Mouse (Mus musculus) embryonic facial prominence, embryonic 15.5 days (tissue): ENCODE results near the gene Rrm2. TPM values are rescaled to one million over a fixed set of nuclear protein-coding genes. Genes with fewer than 3 reads are reported as not detected.
"Not testable (repeated sequence)": the region's sequence is repeated elsewhere in the genome, so short reads cannot be mapped to it uniquely, and the experiment has no call there.

Source experiments
- ATAC-seq: fragments of 200-750 bp; cut with Nextera tagmentation; 2 replicates; pipeline ENCODE4 v1.8.0; 2017; ENCODE audit warnings: low read depth, moderate TSS enrichment; ENCODE audit not compliant: insufficient number of reproducible peaks, low FRiP score, low TSS enrichment
- H3K27ac ChIP-seq: fragments of 300-500 bp; sonication (generic); replicated peaks from 2 replicates; pipeline ENCODE4 v1.5.1; 2015; ENCODE audit warnings: mild to moderate bottlenecking, inconsistent platforms
- H3K27me3 ChIP-seq: fragments of 300-500 bp; sonication (generic); 2 replicates; pipeline ENCODE4 v1.6.1; 2015; ENCODE audit warnings: inconsistent platforms
- H3K36me3 ChIP-seq: fragments of 300-500 bp; sonication (generic); 2 replicates; pipeline ENCODE4 v1.6.1; 2015; ENCODE audit warnings: mild to moderate bottlenecking, inconsistent platforms
- H3K4me1 ChIP-seq: fragments of 300-500 bp; sonication (generic); 2 replicates; pipeline ENCODE4 v1.6.1; 2015; ENCODE audit warnings: inconsistent platforms
- H3K4me2 ChIP-seq: fragments of 300-500 bp; sonication (generic); replicated peaks from 2 replicates; pipeline ENCODE4 v1.6.1; 2015; ENCODE audit warnings: mild to moderate bottlenecking, inconsistent platforms
- H3K4me3 ChIP-seq: fragments of 300-500 bp; sonication (generic); replicated peaks from 2 replicates; pipeline ENCODE4 v1.5.1; 2015; ENCODE audit warnings: mild to moderate bottlenecking, inconsistent platforms
- H3K9ac ChIP-seq: fragments of 300-500 bp; sonication (generic); 2 replicates; pipeline ENCODE4 v1.6.1; 2015; ENCODE audit warnings: inconsistent platforms
- H3K9me3 ChIP-seq: fragments of 300-500 bp; sonication (generic); replicated peaks from 2 replicates; pipeline ENCODE4 v1.6.1; 2016; ENCODE audit warnings: inconsistent platforms
- WGBS: fragments of 180-500 bp; shearing (Covaris S2); methylation state at CpG from one replicate; pipeline ENCODE4 v1.1.7; 2015; 5-methylcytosine and 5-hydroxymethylcytosine counted together
- polyA plus RNA-seq: library from polyadenylated mRNA; unstranded; fragments of >200 nt; fragmentation: Nextera tagmentation; extraction: Ambion mirVana; gene quantifications from 2 replicates; pipeline ENCODE4 v1.2.1, GENCODE M21; 2015

Rrm2 gene
- polyA plus RNA-seq, 1 experiment from 2014 or later = 158 TPM

- Histone ChIP-seq H3K9me3 (no peaks in the 10 kb centered on the region), H3K27ac (peak overlapping the region; percentile 79), H3K36me3 (no peaks in the 10 kb centered on the region), H3K4me3 (no peak overlapping the region), H3K9ac (no peak overlapping the region), H3K4me2 (no peak overlapping the region), H3K27me3 (no peaks in the 10 kb centered on the region), H3K4me1 (peaks cover 14% of the 10 kb centered on the region)
- 30% methylated on average over 2 of the region's 2 CpGs for WGBS
- no peak for ATAC-seq
Observed at GRCm38 (mm10) chr12:24723434-24723833, 15.4 kb downstream of the Rrm2 start.

DNA sequence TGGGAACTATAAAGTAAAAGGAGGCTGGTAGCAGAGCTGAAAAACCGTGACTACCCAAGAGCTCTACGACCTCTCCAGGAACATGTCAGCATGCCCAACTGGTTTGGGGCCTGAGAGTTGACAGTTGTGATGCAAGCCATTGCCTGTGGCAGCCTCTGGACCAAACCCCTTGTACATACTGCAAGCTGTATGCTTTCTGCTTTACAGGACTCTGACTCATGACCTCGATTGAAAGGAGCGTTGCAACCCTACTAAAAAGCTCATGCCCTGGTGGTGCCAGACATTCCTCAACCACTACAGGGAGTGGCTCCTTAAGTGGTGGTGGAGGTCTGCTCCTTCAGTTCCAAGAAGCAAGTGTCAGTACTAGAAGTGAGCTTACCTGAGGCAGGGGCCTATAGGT lies 15.8 kb downstream of the Rrm2 start:
- H3K9me3 ChIP-seq = no peaks in the 10 kb centered on the region
- WGBS = 29% methylated on average over 4 of the region's 4 CpGs
- H3K27me3 ChIP-seq = no peaks in the 10 kb centered on the region
- no peaks in the 10 kb centered on the region for H3K36me3 ChIP-seq
- no peak overlapping the region for H3K9ac ChIP-seq
- no peak overlapping the region for H3K4me3 ChIP-seq
- peak overlapping the region; percentile 79 for H3K27ac ChIP-seq
- no peak overlapping the region for H3K4me2 ChIP-seq
- no peak for ATAC-seq
- peaks cover 14% of the 10 kb centered on the region for H3K4me1 ChIP-seq

GRCm38 (mm10) chr12:24724369-24724768 lies 16.3 kb downstream of the Rrm2 start:
- WGBS = 8% methylated on average over 2 of the region's 2 CpGs
- Histone ChIP-seq H3K27me3 (no peaks in the 10 kb centered on the region), H3K4me3 (no peak overlapping the region), H3K9ac (no peak overlapping the region), H3K4me2 (peak overlapping the region; percentile 21; the same call in 1 of the 2 replicates), H3K27ac (peak overlapping the region; percentile 79), H3K4me1 (peaks cover 14% of the 10 kb centered on the region), H3K9me3 (no peaks in the 10 kb centered on the region), H3K36me3 (no peaks in the 10 kb centered on the region)
- peak; percentile 79 for ATAC-seq

DNA sequence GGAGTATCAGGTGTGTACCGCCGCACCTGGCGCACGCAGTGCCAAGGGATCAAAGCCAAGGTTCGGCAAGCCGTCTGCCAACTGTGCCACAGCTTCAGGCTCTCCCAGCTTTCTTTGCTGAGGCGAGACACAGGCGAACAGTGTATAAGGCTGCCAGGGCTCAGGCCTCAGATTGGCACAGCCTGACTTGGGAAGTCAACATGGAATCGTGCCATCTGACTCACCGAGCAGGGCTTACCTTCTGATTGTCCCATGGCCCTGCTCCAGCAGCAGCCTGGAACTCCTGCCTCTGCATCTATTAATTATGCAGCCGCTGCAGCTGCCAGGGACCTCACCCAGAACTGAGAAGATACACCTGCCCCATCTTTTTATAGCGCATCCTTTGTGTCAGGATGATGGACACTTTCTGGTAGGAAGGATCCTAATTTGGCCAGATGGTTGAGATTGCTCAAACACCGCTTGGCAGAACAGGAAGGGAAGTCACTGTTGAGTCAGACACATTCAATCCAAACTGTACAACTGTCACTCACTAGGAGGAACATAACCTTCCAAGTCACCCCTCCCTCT lies 26.9 kb downstream of the Rrm2 start:
- Histone ChIP-seq H3K9ac (no peak overlapping the region), H3K27ac (no peak overlapping the region; the same call in 1 of the 2 replicates), H3K27me3 (no peaks in the 10 kb centered on the region), H3K36me3 (no peaks in the 10 kb centered on the region), H3K4me3 (no peak overlapping the region), H3K9me3 (no peaks in the 10 kb centered on the region), H3K4me2 (no peak overlapping the region), H3K4me1 (0 out of 2 replicates have a peak, but pooled peaks cover 5% of the 10 kb centered on the region)
- 67% methylated on average over 13 of the region's 13 CpGs for WGBS
- ATAC-seq = peak; percentile 62; the same call in 1 of the 2 replicates

DNA sequence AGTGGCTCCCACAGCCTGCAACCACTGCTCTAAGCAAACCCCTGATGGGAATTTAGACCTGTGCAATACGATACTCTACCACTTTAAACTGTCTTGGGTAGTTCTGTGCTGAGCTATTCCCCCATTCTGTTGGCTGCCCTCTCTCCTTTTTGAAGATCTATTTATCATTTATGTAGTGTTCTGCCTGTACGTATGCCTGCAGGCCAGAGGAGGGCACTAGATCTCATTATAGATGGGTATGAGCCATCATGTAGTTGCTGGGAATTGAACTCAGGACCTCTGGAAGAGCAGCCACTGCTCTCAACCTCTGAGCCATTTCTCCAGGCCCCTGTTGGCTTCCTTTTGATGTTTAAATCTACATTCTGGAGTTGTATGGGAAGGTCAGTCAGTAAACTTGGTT lies 28.9 kb downstream of the Rrm2 start:
- H3K27me3 ChIP-seq = no peaks in the 10 kb centered on the region
- H3K36me3 ChIP-seq = no peaks in the 10 kb centered on the region
- no peaks in the 10 kb centered on the region for H3K9me3 ChIP-seq
- H3K9ac ChIP-seq = no peak overlapping the region
- H3K27ac ChIP-seq = no peak overlapping the region
- WGBS = 53% methylated on average over 2 of the region's 2 CpGs
- 0 out of 2 replicates have a peak, but pooled peaks cover 5% of the 10 kb centered on the region for H3K4me1 ChIP-seq
- no peak for ATAC-seq
- H3K4me2 ChIP-seq = no peak overlapping the region
- no peak overlapping the region for H3K4me3 ChIP-seq

- Histone ChIP-seq H3K4me2 (no peak overlapping the region), H3K27me3 (no peaks in the 10 kb centered on the region), H3K4me3 (no peak overlapping the region), H3K4me1 (0 out of 2 replicates have a peak, but pooled peaks cover under 1% of the 10 kb centered on the region), H3K36me3 (no peaks in the 10 kb centered on the region), H3K27ac (no peak overlapping the region), H3K9ac (no peak overlapping the region), H3K9me3 (no peaks in the 10 kb centered on the region)
- WGBS = 63% methylated on average over 1 of the region's 1 CpGs
- no peak for ATAC-seq
Observed at GRCm38 (mm10) chr12:24739963-24740362, 31.9 kb downstream of the Rrm2 start.

- ATAC-seq, H3K36me3 ChIP-seq, H3K9me3 ChIP-seq, H3K4me2 ChIP-seq, H3K9ac ChIP-seq, H3K4me1 ChIP-seq, H3K27me3 ChIP-seq, H3K4me3 ChIP-seq, H3K27ac ChIP-seq: not testable (repeated sequence)
- WGBS = 69% methylated on average over 6 of the region's 6 CpGs
Observed at GRCm38 (mm10) chr12:24741535-24741934, 33.5 kb downstream of the Rrm2 start.

- Histone ChIP-seq H3K36me3 (no peaks in the 10 kb centered on the region), H3K9ac (no peak overlapping the region), H3K27me3 (no peaks in the 10 kb centered on the region), H3K4me3 (no peak overlapping the region), H3K9me3 (no peaks in the 10 kb centered on the region), H3K4me1 (0 out of 2 replicates have a peak, but pooled peaks cover 4% of the 10 kb centered on the region), H3K4me2 (no peak overlapping the region), H3K27ac (no peak overlapping the region)
- ATAC-seq = no peak
- WGBS = 41% methylated on average over 1 of the region's 1 CpGs
Observed at GRCm38 (mm10) chr12:24744309-24744708, 36.3 kb downstream of the Rrm2 start.

DNA sequence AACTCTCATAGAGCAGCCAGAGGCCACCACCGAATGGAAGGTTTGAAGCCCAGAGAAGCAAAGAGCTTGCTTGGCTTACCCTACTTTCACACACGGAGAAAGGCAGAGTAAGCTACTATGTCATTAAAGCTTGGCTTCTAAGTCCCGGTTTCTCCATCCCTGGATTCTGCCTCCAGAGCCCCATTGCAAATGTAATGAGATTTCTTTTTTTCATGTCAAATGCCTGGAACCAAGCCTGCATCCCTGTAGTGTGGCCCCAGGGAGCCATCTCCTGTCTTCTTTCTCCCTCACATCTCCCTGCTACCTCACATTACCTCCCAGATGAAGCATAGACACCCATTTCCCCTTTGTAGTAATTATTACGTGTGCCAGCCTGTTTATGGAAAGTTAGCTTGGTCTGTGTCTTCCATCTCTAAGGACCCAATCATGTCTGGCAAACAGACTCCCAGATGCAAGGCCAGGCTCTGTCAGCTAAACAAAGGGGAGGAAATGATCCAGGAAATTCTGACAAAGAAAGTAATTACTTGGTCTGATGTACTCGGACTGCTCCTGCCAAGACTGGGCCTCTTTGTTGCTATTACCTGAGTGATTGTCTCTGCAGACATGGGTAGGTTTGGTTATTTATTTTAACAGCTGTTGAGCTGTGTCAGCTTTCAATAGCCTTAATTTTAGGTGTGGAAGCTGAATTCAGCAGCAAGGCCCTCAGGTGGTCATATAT lies 38.7 kb downstream of the Rrm2 start:
- peak; percentile 52 for ATAC-seq

GRCm38 (mm10) chr12:24747297-24747696 lies 39.3 kb downstream of the Rrm2 start:
- ATAC-seq = no peak
- 59% methylated on average over 8 of the region's 8 CpGs for WGBS
- H3K9me3 ChIP-seq = no peaks in the 10 kb centered on the region
- no peak overlapping the region for H3K4me3 ChIP-seq
- no peaks in the 10 kb centered on the region for H3K27me3 ChIP-seq
- H3K36me3 ChIP-seq = no peaks in the 10 kb centered on the region
- H3K27ac ChIP-seq = peak overlapping the region; percentile 58; the same call in 1 of the 2 replicates
- no peak overlapping the region for H3K4me2 ChIP-seq
- 0 out of 2 replicates have a peak, but pooled peaks cover 4% of the 10 kb centered on the region for H3K4me1 ChIP-seq
- H3K9ac ChIP-seq = no peak overlapping the region

More for the DNA sequence above, 38.7 kb downstream of the Rrm2 start:
- Histone ChIP-seq H3K9ac (no peak overlapping the region), H3K27me3 (no peaks in the 10 kb centered on the region), H3K4me3 (no peak overlapping the region), H3K27ac (peak overlapping the region; percentile 58; the same call in 1 of the 2 replicates), H3K4me1 (0 out of 2 replicates have a peak, but pooled peaks cover 4% of the 10 kb centered on the region), H3K36me3 (no peaks in the 10 kb centered on the region), H3K4me2 (no peak overlapping the region), H3K9me3 (no peaks in the 10 kb centered on the region)
- 44% methylated on average over 5 of the region's 5 CpGs for WGBS

GRCm38 (mm10) chr12:24750521-24750920 lies 42.5 kb downstream of the Rrm2 start:
- H3K4me1 ChIP-seq = 0 out of 2 replicates have a peak, but pooled peaks cover 4% of the 10 kb centered on the region
- H3K9ac ChIP-seq = no peak overlapping the region
- no peak overlapping the region for H3K4me3 ChIP-seq
- no peaks in the 10 kb centered on the region for H3K36me3 ChIP-seq
- no peaks in the 10 kb centered on the region for H3K9me3 ChIP-seq
- no peaks in the 10 kb centered on the region for H3K27me3 ChIP-seq
- ATAC-seq = no peak
- WGBS = 74% methylated on average over 6 of the region's 6 CpGs
- H3K4me2 ChIP-seq = no peak overlapping the region
- H3K27ac ChIP-seq = no peak overlapping the region
